Mouse (Mus musculus) ES-E14 (cell line): Measurements from ENCODE around the gene Mars2.

Source experiments
- CHD2 ChIP-seq: IDR thresholded peaks from 2 replicates; pipeline ENCODE4 v1.6.1; 2014; ENCODE audit warnings: mild to moderate bottlenecking, low read depth, low read length, inconsistent platforms
- HCFC1 ChIP-seq: IDR thresholded peaks from 2 replicates; pipeline ENCODE4 v1.6.1; 2012; ENCODE audit warnings: low read length, inconsistent platforms, borderline replicate concordance; ENCODE audit not compliant: insufficient read depth
- MAFK ChIP-seq: IDR thresholded peaks from 2 replicates; pipeline ENCODE4 v1.6.1; 2014; ENCODE audit warnings: mild to moderate bottlenecking, low read depth, low read length, inconsistent platforms; ENCODE audit not compliant: insufficient read depth
- ZC3H11A ChIP-seq: IDR thresholded peaks from 2 replicates; pipeline ENCODE4 v1.6.1; 2012; ENCODE audit warnings: low read depth, mild to moderate bottlenecking, inconsistent platforms, low read length, borderline replicate concordance
- ZNF384 ChIP-seq: IDR thresholded peaks from 2 replicates; pipeline ENCODE4 v1.6.1; 2012; ENCODE audit warnings: low read depth, low read length, inconsistent platforms

DNA sequence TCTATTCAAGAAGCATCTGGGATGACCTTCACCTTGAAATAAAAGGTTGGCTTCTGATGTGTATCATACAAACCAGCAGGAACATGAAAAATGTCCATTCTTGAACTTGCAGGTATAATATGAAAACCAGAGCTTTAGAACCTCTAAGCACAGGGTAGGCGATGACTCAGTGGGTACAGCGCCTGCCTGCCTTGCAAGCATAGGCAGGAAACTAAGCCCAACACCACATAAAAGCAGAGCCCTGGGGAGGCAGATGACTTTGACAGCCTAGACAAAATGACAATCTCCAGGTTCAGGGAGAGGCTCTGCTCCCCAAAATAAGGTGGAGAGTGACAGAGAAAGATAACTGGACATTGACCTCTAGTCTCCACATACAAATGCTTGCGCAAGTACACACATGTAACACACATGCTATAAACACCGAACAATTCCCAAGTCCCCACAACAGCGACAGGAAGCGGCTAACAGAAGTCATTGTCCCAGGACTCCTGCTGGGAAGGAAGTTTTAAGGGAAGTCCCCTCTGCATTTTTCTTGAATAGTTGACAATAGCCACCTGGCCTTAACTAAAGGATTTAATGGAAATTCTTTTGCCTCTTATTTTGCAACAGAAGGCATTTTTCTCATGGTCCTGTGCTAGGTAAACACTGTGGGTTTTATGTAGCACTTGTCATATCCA is 40.5 kb upstream of the Mars2 start:
- TF ChIP-seq ZC3H11A (no peak), HCFC1 (no peak), ZNF384 (no peak), MAFK (no peak), CHD2 (no peak)
